Mouse (Mus musculus) adrenal gland, postnatal 4 days (tissue): ENCODE results near the gene Cyba. TPM values are rescaled to one million over a fixed set of nuclear protein-coding genes. Genes with fewer than 3 reads are reported as not detected.

Source experiments
- microRNA-seq: library from miRNA; unstranded; fragments of <30 nt; microRNA quantifications from one replicate; pipeline ENCODE4 v1.2.0, GENCODE M21; 2021
- total RNA-seq, 2 experiments: library from RNA; stranded (reverse); gene quantifications; 2 replicates each; pipeline ENCODE4 v1.2.3; 2021

The Cyba gene
- total RNA-seq, 2 experiments from 2014 or later, result 49.9 to 76.7 TPM

Small RNA genes lying within 50 kb of the gene (microRNA-seq; reads per million reads assigned to microRNA genes)
- gene Gm24366, result not detected

Other genes with a start within 250 kb of the Cyba start
- 10 to 100 TPM; 32.9 to 42.5 TPM for gene Zfpm1, start 150.8 kb downstream of the Cyba start, total RNA-seq
- not detected for gene Trhr2, start 72.2 kb downstream of the Cyba start, total RNA-seq
- 10 to 100 TPM; 48.9 to 52.0 TPM for gene Zc3h18, start 56.3 kb downstream of the Cyba start, total RNA-seq
- not detected for gene Il17c, start 10.9 kb downstream of the Cyba start, total RNA-seq
- 10 to 100 TPM in 1 of 2 experiments, 1 to 10 TPM in 1; 9.1 to 11.5 TPM for gene Mvd, start 10.5 kb upstream of the Cyba start, total RNA-seq
- under 1 TPM; 0.42 to 0.56 TPM for gene Snai3, start 27.8 kb upstream of the Cyba start, total RNA-seq
- 10 to 100 TPM; 47.5 to 53.7 TPM for gene Rnf166, start 43.1 kb upstream of the Cyba start, total RNA-seq
- gene Ctu2, start 43.2 kb upstream of the Cyba start, total RNA-seq, result 10 to 100 TPM; 27.7 to 37.0 TPM
- gene Piezo1, start 118.4 kb upstream of the Cyba start, total RNA-seq, result 10 to 100 TPM; 49.0 to 52.1 TPM
- 10 to 100 TPM; 33.2 to 36.6 TPM for gene Cdt1, start 135.1 kb upstream of the Cyba start, total RNA-seq
- gene Aprt, start 144.0 kb upstream of the Cyba start, total RNA-seq, result 10 to 100 TPM; 93.4 to 98.6 TPM
- 10 to 100 TPM; 11.9 to 13.9 TPM for gene Galns, start 178.5 kb upstream of the Cyba start, total RNA-seq
- 10 to 100 TPM; 51.5 to 51.8 TPM for gene Trappc2l, start 178.7 kb upstream of the Cyba start, total RNA-seq
- gene Pabpn1l, start 189.8 kb upstream of the Cyba start, total RNA-seq, result not detected